Mouse (Mus musculus) MEL (cell line): ENCODE results near the gene Rassf5. TPM values are rescaled to one million over a fixed set of nuclear protein-coding genes. Genes with fewer than 3 reads are reported as not detected.

Experiments used
- DNase-seq: peaks from one replicate; pipeline ENCODE4 v3.0.0; 2011; ENCODE audit warnings: low read depth, low spot score
- H3K27ac ChIP-seq: 2 replicates; pipeline ENCODE4 v1.5.1; 2012; ENCODE audit warnings: low read depth, mild to moderate bottlenecking, control low read depth, low read length, moderate library complexity; ENCODE audit not compliant: control insufficient read depth
- H3K27me3 ChIP-seq, 2 experiments: fragments of 150-350 bp in 1 of 2; sonication (generic) in 1 of 2; 2 replicates each; pipeline ENCODE4 v1.6.1; 2012; ENCODE audit warnings: low read length in 2 of 2, mild to moderate bottlenecking in 2 of 2, improper control_type of control experiment in 1 of 2, moderate library complexity in 1 of 2; ENCODE audit not compliant: insufficient read depth in 2 of 2, control insufficient read depth in 1 of 2
- H3K36me3 ChIP-seq, 2 experiments: 2 replicates each; pipeline ENCODE4 v1.6.1; 2012 to 2014; ENCODE audit warnings: low read length in 2 of 2, improper control_type of control experiment in 1 of 2, inconsistent platforms in 1 of 2, mild to moderate bottlenecking in 1 of 2; ENCODE audit not compliant: insufficient read depth in 2 of 2, control insufficient read depth in 1 of 2
- H3K4me1 ChIP-seq, 2 experiments: fragments of 150-350 bp in 1 of 2; sonication (generic) in 1 of 2; 2 replicates each; pipeline ENCODE4 v1.6.1; 2012; ENCODE audit warnings: low read length in 2 of 2, improper control_type of control experiment in 1 of 2, mild to moderate bottlenecking in 1 of 2; ENCODE audit not compliant: insufficient read depth in 2 of 2, control insufficient read depth in 1 of 2
- H3K4me3 ChIP-seq, 2 experiments: fragments of 150-350 bp in 1 of 2; sonication (generic) in 1 of 2; 2 replicates each; pipeline ENCODE4 v1.5.1; 2012; ENCODE audit warnings: low read depth in 2 of 2, low read length in 2 of 2, mild to moderate bottlenecking in 2 of 2, moderate library complexity in 2 of 2, control low read depth in 1 of 2, improper control_type of control experiment in 1 of 2; ENCODE audit not compliant: control insufficient read depth in 1 of 2, insufficient read depth in 1 of 2
- H3K79me2 ChIP-seq: 2 replicates; pipeline ENCODE4 v1.6.1; 2012; ENCODE audit warnings: mild to moderate bottlenecking, low read length, moderate library complexity; ENCODE audit not compliant: control insufficient read depth, poor library complexity, insufficient read depth
- H3K9ac ChIP-seq: 2 replicates; pipeline ENCODE4 v1.6.1; 2012; ENCODE audit warnings: low read depth, mild to moderate bottlenecking, control low read depth, low read length, moderate library complexity; ENCODE audit not compliant: control insufficient read depth, poor library complexity, severe bottlenecking
- H3K9me3 ChIP-seq: fragments of 150-350 bp; sonication (generic); replicated peaks from 2 replicates; pipeline ENCODE4 v1.6.1; 2012; ENCODE audit warnings: mild to moderate bottlenecking, low read length, improper control_type of control experiment, moderate library complexity; ENCODE audit not compliant: insufficient read depth
- BHLHE40 ChIP-seq: IDR thresholded peaks from 2 replicates; pipeline ENCODE4 v1.6.1; 2012; ENCODE audit warnings: low read depth, mild to moderate bottlenecking, inconsistent platforms, low read length, improper control_type of control experiment, borderline replicate concordance
- CTCF ChIP-seq, 3 experiments: IDR thresholded peaks in 2 of 3; conservative IDR thresholded peaks in 1 of 3; 2 replicates each; pipeline ENCODE4 v1.5.1; 2011 to 2012; ENCODE audit warnings: low read length in 3 of 3, low read depth in 2 of 3, mild to moderate bottlenecking in 2 of 3, improper control_type of control experiment in 1 of 3, inconsistent platforms in 1 of 3, mixed read lengths in 1 of 3, moderate library complexity in 1 of 3; ENCODE audit not compliant: control insufficient read depth in 1 of 3, insufficient read depth in 1 of 3, poor library complexity in 1 of 3, severe bottlenecking in 1 of 3
- E2F4 ChIP-seq: IDR thresholded peaks from 2 replicates; pipeline ENCODE4 v1.6.1; 2011; ENCODE audit warnings: low read depth, low read length, improper control_type of control experiment, borderline replicate concordance
- ELF1 ChIP-seq: IDR thresholded peaks from 2 replicates; pipeline ENCODE4 v1.6.1; 2014; ENCODE audit warnings: low read depth, mild to moderate bottlenecking, inconsistent platforms, low read length, improper control_type of control experiment, moderate library complexity
- EP300 ChIP-seq, 2 experiments: IDR thresholded peaks; 2 replicates each; pipeline ENCODE4 v1.6.1; 2011; ENCODE audit warnings: improper control_type of control experiment in 2 of 2, low read length in 2 of 2, low read depth in 1 of 2, mild to moderate bottlenecking in 1 of 2
- ETS1 ChIP-seq: IDR thresholded peaks from 2 replicates; pipeline ENCODE4 v1.6.1; 2012; ENCODE audit warnings: low read depth, mild to moderate bottlenecking, inconsistent platforms, low read length, improper control_type of control experiment, moderate library complexity
- GATA1 ChIP-seq: IDR thresholded peaks from 2 replicates; pipeline ENCODE4 v1.6.1; 2011; ENCODE audit warnings: low read depth, low read length, improper control_type of control experiment
- HCFC1 ChIP-seq: IDR thresholded peaks from 2 replicates; pipeline ENCODE4 v1.6.1; 2012; ENCODE audit warnings: low read depth, mild to moderate bottlenecking, inconsistent platforms, low read length, improper control_type of control experiment, moderate library complexity
- JUND ChIP-seq: IDR thresholded peaks from 2 replicates; pipeline ENCODE4 v1.6.1; 2011; ENCODE audit warnings: low read depth, mild to moderate bottlenecking, improper control_type of control experiment, low read length
- MAX ChIP-seq: IDR thresholded peaks from 2 replicates; pipeline ENCODE4 v1.6.1; 2011; ENCODE audit warnings: low read length, improper control_type of control experiment
- MEF2A ChIP-seq: IDR thresholded peaks from 2 replicates; pipeline ENCODE4 v1.6.1; 2014; ENCODE audit warnings: low read depth, mild to moderate bottlenecking, inconsistent platforms, low read length, improper control_type of control experiment; ENCODE audit not compliant: poor library complexity, insufficient replicate concordance, severe bottlenecking; ENCODE audit errors: extremely low read depth
- MXI1 ChIP-seq: IDR thresholded peaks from 2 replicates; pipeline ENCODE4 v1.6.1; 2011; ENCODE audit warnings: mild to moderate bottlenecking, low read depth, low read length, improper control_type of control experiment
- MYB ChIP-seq: IDR thresholded peaks from 2 replicates; pipeline ENCODE4 v1.6.1; 2011; ENCODE audit warnings: mild to moderate bottlenecking, low read depth, low read length, improper control_type of control experiment
- MYC ChIP-seq: IDR thresholded peaks from 2 replicates; pipeline ENCODE4 v1.6.1; 2011; ENCODE audit warnings: low read depth, mild to moderate bottlenecking, low read length, improper control_type of control experiment, moderate library complexity
- NELFE ChIP-seq: IDR thresholded peaks from 2 replicates; pipeline ENCODE4 v1.6.1; 2011; ENCODE audit warnings: low read depth, low read length, improper control_type of control experiment
- NRF1 ChIP-seq: IDR thresholded peaks from 2 replicates; pipeline ENCODE4 v1.6.1; 2014; ENCODE audit warnings: low read depth, mild to moderate bottlenecking, inconsistent platforms, low read length, improper control_type of control experiment, moderate library complexity; ENCODE audit not compliant: poor library complexity, insufficient read depth, severe bottlenecking
- POLR2A ChIP-seq, 2 experiments: IDR thresholded peaks; 2 replicates each; pipeline ENCODE4 v1.6.1; 2011 to 2012; ENCODE audit warnings: low read length in 2 of 2, mild to moderate bottlenecking in 2 of 2, control low read depth in 1 of 2, improper control_type of control experiment in 1 of 2, low read depth in 1 of 2, moderate library complexity in 1 of 2; ENCODE audit not compliant: control insufficient read depth in 1 of 2, insufficient read depth in 1 of 2, poor library complexity in 1 of 2
- POLR2AphosphoS2 ChIP-seq: IDR thresholded peaks from 2 replicates; pipeline ENCODE4 v1.6.1; 2011; ENCODE audit warnings: low read length, improper control_type of control experiment
- RCOR1 ChIP-seq: IDR thresholded peaks from 2 replicates; pipeline ENCODE4 v1.6.1; 2012; ENCODE audit warnings: low read depth, mild to moderate bottlenecking, inconsistent platforms, low read length, improper control_type of control experiment
- SIN3A ChIP-seq: IDR thresholded peaks from 2 replicates; pipeline ENCODE4 v1.6.1; 2012; ENCODE audit warnings: low read length, improper control_type of control experiment, inconsistent platforms
- TAL1 ChIP-seq: IDR thresholded peaks from 2 replicates; pipeline ENCODE4 v1.6.1; 2012; ENCODE audit warnings: mild to moderate bottlenecking, inconsistent platforms, low read length, moderate library complexity, mixed read lengths
- TBP ChIP-seq: IDR thresholded peaks from 2 replicates; pipeline ENCODE4 v1.8.0; 2011; ENCODE audit warnings: low read depth, low read length, improper control_type of control experiment
- TCF12 ChIP-seq: IDR thresholded peaks from 2 replicates; pipeline ENCODE4 v1.6.1; 2014; ENCODE audit warnings: low read depth, mild to moderate bottlenecking, inconsistent platforms, low read length, improper control_type of control experiment, moderate library complexity
- UBTF ChIP-seq: IDR thresholded peaks from 2 replicates; pipeline ENCODE4 v1.6.1; 2012; ENCODE audit warnings: low read depth, mild to moderate bottlenecking, inconsistent platforms, low read length, improper control_type of control experiment, moderate library complexity, borderline replicate concordance; ENCODE audit not compliant: insufficient read depth
- USF1 ChIP-seq: IDR thresholded peaks from 2 replicates; pipeline ENCODE4 v1.6.1; 2014; ENCODE audit warnings: low read depth, mild to moderate bottlenecking, inconsistent platforms, low read length, improper control_type of control experiment, moderate library complexity
- USF2 ChIP-seq, 2 experiments: IDR thresholded peaks; 2 replicates each; pipeline ENCODE4 v1.6.1; 2011 to 2012; ENCODE audit warnings: improper control_type of control experiment in 2 of 2, low read length in 2 of 2, borderline replicate concordance in 1 of 2, inconsistent platforms in 1 of 2, low read depth in 1 of 2, mild to moderate bottlenecking in 1 of 2; ENCODE audit not compliant: insufficient read depth in 1 of 2
- ZMIZ1 ChIP-seq: IDR thresholded peaks from 2 replicates; pipeline ENCODE4 v1.6.1; 2012; ENCODE audit warnings: low read depth, mild to moderate bottlenecking, inconsistent platforms, low read length, improper control_type of control experiment, moderate library complexity
- polyA plus RNA-seq, 2 experiments: library from polyadenylated mRNA; stranded (reverse) in 1 of 2; unstranded in 1 of 2; fragments of >175 nt in 1 of 2; fragments of >200 nt in 1 of 2; gene quantifications; 2 replicates each; pipeline versions ENCODE4 v1.2.1 to v1.2.4; 2012; ENCODE audit warnings: low replicate concordance in 2 of 2, low read depth in 1 of 2; ENCODE audit not compliant: insufficient read length in 2 of 2, insufficient read depth in 1 of 2, missing spikeins in 1 of 2
- total RNA-seq: library from RNA; depleted of rRNA; stranded (reverse); fragments of 300-350 nt; gene quantifications from 2 replicates; pipeline ENCODE4 v1.2.3, GENCODE M21; 2012

Gene Rassf5
- total and polyA plus RNA-seq, 3 experiments, result 14.8 to 28.8 TPM; not detected in 1

DNA sequence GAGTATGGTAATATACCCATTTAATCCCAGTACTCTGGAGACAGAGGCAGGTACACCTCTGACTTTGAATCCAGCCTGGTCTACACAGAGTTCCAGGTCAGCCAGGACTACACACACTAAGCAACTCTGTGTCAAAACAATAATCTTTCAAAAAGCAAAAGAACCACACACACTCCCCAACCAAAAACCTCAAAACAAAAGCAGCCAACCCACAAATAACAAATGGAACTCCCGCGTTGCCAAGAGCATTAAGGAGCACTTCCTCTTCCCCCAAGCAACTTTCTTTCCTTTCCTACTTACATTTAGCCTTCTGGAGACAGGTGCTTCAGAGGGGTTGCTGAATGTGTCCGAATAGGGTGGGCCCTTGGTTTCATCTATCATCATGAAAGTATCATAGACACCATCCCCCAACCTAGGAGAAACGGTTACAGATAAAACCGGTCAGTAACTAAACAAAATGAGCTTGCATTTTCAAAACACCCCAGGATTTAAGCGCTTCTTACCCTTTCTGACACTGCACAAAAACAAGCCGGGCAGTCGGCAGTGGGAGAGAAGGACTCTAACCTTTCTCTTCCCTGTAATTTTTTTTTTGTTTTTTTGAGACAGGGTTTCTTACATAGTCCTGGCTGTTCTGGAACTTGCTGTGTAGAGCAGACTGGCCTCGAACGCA is 109.0 kb downstream of the Rassf5 start (continued):
- TF ChIP-seq POLR2A (IDR thresholded peaks at IDR 0.05; ENCODE audit: control insufficient read depth in 1 of 2, insufficient read depth in 1 of 2, low read depth in 1 of 2, low read length in 2 of 2, poor library complexity in 1 of 2) (peak in 1 of 2 experiments; percentile 41; a peak in 1 of 4 replicates), JUND (no peak), GATA1 (0 out of 2 replicates have a peak, but pooled peaks have one; percentile 14), TBP (0 out of 2 replicates have a peak, but pooled peaks have one; percentile 45)

DNA sequence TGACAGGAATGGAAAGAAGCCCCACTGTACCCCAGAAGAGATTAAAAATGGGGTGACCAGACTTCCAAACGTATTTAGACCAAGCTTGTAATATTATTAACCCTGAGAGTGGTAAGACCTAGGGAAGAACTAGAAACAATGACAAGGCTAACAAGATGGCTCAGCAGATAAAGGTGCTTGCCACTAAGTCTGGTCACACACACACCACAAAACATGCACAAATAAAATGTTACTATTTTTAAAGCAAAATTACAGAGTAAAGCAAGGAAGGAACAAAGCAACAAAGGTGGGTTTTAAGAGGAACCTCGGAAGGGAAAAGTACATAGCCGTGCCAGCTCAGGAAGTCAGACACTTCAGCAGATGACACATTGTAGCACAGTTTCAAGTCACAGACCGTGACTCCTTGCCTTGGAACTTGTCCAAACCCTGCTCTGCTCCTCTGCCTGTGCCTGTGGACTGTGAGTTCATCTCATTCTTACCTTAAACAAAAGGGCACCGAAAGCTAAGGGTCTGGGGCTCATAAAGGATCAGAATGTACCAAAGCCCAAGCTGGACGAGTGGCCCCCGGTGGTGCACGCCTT is 110.0 kb downstream of the Rassf5 start:
- no peak for TF ChIP-seq E2F4
- TF ChIP-seq MAX, result no peak
- TF ChIP-seq MYB, result no peak
- TF ChIP-seq UBTF, result no peak
- no peak for TF ChIP-seq POLR2A (IDR thresholded peaks at IDR 0.05; ENCODE audit: control insufficient read depth in 1 of 2, insufficient read depth in 1 of 2, low read depth in 1 of 2, low read length in 2 of 2, poor library complexity in 1 of 2)
- TF ChIP-seq MYC, result no peak
- TF ChIP-seq ETS1, result peak; percentile 67
- TF ChIP-seq USF1, result no peak
- no peak for TF ChIP-seq CTCF (IDR thresholded peaks at IDR 0.05 in 2 of 3, conservative IDR thresholded peaks at IDR 0.05 in 1 of 3; ENCODE audit: control insufficient read depth in 1 of 3, insufficient read depth in 1 of 3, low read depth in 2 of 3, low read length in 3 of 3, poor library complexity in 1 of 3, severe bottlenecking in 1 of 3)
- 0 out of 2 replicates have a peak, but pooled peaks have one; percentile 20 for TF ChIP-seq BHLHE40
- TF ChIP-seq GATA1, result peak; percentile 63
- no peak for TF ChIP-seq TBP
- TF ChIP-seq MEF2A, result peak; percentile 67; the same call in 1 of the 2 replicates
- no peak for TF ChIP-seq ELF1
- TF ChIP-seq ZMIZ1, result no peak
- TF ChIP-seq NRF1, result no peak
- TF ChIP-seq USF2 (IDR thresholded peaks at IDR 0.05; ENCODE audit: borderline replicate concordance in 1 of 2, insufficient read depth in 1 of 2, low read depth in 1 of 2, low read length in 2 of 2), result no peak
- peak; percentile 60; the same call in 1 of the 2 replicates for TF ChIP-seq SIN3A
- peak in 1 of 2 experiments; percentile 39; a peak in 1 of 4 replicates for TF ChIP-seq EP300 (IDR thresholded peaks at IDR 0.05; ENCODE audit: low read depth in 1 of 2, low read length in 2 of 2)
- peak; percentile 30; the same call in 1 of the 2 replicates for TF ChIP-seq TAL1
- peak; percentile 61 for TF ChIP-seq MXI1
- no peak for TF ChIP-seq POLR2AphosphoS2
- no peak for TF ChIP-seq RCOR1
- TF ChIP-seq NELFE, result no peak
- peak; percentile 34; the same call in 1 of the 2 replicates for TF ChIP-seq HCFC1
- 0 out of 2 replicates have a peak, but pooled peaks have one; percentile 16 for TF ChIP-seq TCF12
- no peak overlapping the region; a peak in 1 of 4 replicates for H3K4me3 ChIP-seq
- peaks cover 9% of the 10 kb centered on the region for H3K79me2 ChIP-seq
- no peak overlapping the region; the same call in 1 of the 2 replicates for H3K9ac ChIP-seq
- DNase-seq, result peak; percentile 86
- H3K36me3 ChIP-seq, result peaks cover 3 to 32% of the 10 kb centered on the region in 2 experiments
- H3K27me3 ChIP-seq, result no peaks in the 10 kb centered on the region
- peaks cover 22 to 25% of the 10 kb centered on the region in 2 experiments for H3K4me1 ChIP-seq
- no peaks in the 10 kb centered on the region for H3K9me3 ChIP-seq
- H3K27ac ChIP-seq, result peak overlapping the region; percentile 36
